Mouse (Mus musculus): ENCODE measurements around the gene Stk19.

- no peak for TF ChIP-seq CTCF (IDR thresholded peaks at IDR 0.05; ENCODE audit: low read depth, low read length)
- TF ChIP-seq POLR2A (IDR thresholded peaks at IDR 0.05; ENCODE audit: extremely low read depth, insufficient read depth, low read length) = no peak
These were observed 10.9 kb upstream of the Stk19 start for GRCm38 (mm10) chr17:34847615-34848014.

Data from liver, adult 2 months (tissue).